Mouse (Mus musculus) granulocyte monocyte progenitor cell, adult 5-6 weeks (primary cell): ENCODE measurements around the gene Hamp2. TPM values are rescaled to one million over a fixed set of nuclear protein-coding genes. Genes with fewer than 3 reads are reported as not detected.
"Not testable (repeated sequence)": the region's sequence is repeated elsewhere in the genome, so short reads cannot be mapped to it uniquely, and the experiment has no call there.

Experiments
- ATAC-seq: replicated peaks from 2 replicates; pipeline ENCODE4 v1.8.0; 2016; ENCODE audit warnings: mild to moderate bottlenecking, moderate TSS enrichment, inconsistent platforms; ENCODE audit not compliant: poor library complexity, severe bottlenecking
- total RNA-seq, 2 experiments: library from RNA; stranded (forward) in 1 of 2; stranded (reverse) in 1 of 2; fragments of 200-712, 200-1000 nt in 1 of 2; fragments of >200 nt in 1 of 2; fragmentation: Nextera tagmentation in 1 of 2; gene quantifications; 2 replicates each; pipeline ENCODE4 v1.2.3; 2014 to 2017

The Hamp2 gene
- not detected in 2 replicates for total RNA-seq (2014; fragmentation: Nextera tagmentation)
- not detected in 2 replicates for total RNA-seq (2017)

DNA sequence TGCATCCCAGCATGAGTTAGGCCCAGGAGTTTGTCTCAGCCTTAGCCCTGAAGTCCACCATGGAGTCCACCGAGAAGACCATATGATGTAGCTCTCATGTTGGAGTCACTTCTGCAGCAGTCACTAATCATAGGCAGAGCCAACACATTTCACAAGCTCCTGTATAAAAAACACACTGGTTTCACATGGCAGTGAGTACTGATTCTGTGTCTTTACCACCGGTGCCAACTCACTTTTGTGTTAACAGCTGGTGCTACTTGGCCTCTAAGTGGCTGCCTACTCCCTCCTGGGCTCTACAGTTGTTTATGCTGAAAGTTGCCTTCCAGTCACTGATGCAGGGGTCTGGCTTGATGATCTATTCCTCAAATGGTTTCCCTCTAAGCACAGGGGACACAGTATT is at the start of gene Hamp2:
Hamp2 (minus strand) TSS at position 101 of the 400 bp plus-strand sequence.
- not testable (repeated sequence) for ATAC-seq

DNA sequence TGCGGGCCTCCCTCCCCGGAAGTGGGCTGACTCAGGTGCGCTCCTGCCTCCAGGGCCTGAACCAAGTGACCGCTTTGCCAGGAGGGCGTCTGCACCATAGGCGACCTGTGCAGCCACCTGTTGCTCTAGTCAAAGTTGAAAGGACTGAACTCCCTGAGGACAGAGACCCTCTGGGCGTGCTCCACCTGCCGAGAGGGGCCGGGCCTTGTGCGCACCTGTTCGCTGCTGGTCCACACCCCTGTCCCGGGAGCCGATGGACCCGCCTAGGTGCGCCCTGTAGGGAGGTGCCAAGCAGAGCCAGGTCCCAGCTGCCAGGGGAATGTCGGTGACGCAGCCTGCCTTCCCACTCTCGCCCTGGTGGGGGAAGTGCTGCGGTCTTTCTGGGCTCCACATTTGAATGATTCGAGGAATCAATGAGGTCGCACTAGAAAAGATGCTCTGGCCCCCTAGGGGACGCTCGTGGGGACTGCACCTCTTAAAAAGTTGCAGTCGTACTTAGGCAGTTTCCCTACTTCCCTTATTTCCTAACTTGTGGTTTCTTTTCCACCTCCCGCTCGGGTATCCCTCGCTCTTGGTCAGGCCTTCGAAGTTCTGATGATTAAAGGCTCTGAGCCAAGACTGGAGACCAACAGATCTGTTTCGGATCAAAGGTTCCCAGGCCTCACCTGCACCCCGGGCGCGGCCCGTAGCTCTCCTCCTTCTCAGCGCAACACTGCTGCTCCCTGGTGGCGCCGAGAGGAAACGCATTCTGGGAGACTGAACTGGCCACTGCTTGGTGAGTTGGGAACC is 49.2 kb upstream of the Hamp2 start, which contains the start of gene Fam187b:
Fam187b (plus strand) TSS at position 290 of the 789 bp plus-strand sequence.
- ATAC-seq, result peak; percentile 85

DNA sequence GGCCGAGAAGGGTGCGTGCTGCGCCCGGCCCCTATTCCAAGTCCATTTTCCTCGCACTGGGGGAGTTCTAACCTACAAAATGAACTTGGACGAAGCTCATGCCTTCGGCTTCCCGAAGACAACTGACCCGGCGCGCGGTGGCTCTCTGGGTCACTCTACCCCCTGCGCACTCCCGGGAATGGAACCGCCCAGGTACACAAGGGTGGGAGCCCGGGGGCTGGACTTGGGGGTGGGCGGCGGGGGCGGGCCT is 48.7 kb upstream of the Hamp2 start, which contains the start of gene Lsr:
Lsr (minus strand) TSS at position 214 of the 250 bp plus-strand sequence.
- ATAC-seq, result no peak

DNA sequence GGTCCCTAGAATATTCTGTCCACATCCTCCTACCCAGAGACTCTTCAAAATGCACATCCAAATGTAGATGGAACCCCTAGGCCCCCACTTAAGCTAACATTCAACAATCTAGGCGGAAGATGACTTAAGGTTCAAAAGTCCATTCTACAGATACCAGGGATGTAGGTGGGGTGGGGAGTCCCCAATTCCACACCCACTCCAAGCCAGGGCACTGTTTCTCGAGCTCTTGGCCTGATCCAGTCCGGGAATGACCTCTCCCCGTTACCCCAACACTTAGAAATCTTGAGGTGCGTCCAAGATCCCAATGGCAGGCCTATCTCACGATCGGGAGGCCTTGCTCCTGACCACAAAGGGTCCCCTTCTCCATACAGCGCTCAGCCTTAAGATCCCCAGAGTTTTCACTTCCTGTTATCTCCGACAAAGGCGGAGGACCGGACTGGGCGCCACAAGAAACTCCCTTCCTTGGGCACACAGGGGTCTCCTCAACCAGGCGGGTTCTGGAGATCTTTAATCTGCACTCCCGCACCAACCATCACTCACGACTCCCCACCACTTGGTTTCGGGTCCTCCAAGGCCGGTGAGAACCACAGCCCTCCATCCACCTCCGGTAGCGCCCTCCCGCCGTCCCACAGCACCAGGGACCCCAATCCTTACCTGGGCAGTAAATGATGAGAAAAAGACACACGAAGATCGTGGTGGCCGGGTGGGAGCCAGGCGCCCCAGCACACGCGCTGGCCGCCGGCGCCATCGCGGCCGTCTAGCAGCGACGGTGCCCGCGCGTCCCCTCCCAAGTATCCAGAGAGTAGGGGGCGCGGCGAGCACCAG is 48.2 kb upstream of the Hamp2 start:
- ATAC-seq, result peak; percentile 71

DNA sequence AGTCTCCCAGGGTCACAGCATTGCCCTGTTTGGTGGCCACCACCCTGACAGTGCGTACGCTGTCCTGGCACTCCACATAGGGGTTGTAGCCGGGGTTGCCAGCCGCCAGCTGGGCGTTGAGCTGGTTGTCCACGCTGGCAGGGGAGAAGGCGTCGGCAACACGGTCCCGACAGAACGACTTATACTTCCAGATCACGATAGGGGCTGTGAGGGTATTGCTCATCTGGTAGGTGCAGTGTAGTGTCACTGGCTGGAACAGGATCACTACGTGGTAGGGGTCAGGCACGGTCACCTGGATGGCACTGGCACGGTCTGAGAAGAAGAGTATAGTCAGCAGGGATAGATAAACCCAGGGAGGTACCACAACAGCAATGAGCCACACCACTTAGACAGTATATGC is 47.4 kb upstream of the Hamp2 start:
- no peak for ATAC-seq

DNA sequence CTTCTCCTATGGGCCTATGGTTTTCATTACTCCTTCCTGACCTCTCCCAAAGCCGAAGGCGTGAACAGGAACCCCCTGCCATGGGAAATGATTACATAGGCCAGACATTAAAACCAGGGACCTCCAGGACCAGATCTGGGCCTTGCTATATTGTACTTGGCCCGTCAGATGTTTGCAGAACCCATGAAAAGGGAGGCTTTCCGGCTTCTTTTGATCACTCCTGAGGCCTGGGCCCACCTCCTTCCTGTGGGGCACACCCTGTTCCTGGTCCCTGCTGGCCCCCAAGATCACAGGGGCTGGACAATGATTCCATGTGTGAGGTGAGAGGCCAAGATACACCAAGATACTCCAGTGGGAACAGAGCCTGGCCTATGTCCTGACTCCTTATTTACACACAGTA is 44.7 kb upstream of the Hamp2 start:
- ATAC-seq, result no peak

DNA sequence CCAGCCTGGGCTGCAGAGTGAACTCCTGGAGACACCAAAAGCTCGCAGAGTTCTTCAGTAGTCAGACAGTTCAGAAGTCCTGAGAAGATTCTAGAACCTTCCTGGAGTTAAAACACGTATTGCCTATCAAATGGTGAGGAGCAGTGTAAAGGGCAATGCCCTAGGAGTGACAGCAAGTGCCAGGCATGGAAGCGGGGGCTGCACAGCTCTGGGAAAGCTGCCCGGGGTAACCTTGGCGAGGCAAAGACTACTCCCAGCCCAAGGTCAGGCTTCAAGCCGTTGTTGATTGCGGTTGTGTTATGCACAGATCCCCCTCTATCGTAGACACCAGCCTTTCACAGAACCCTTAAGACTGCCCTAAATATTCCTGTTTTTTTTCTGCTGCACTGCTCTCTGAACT is 44.1 kb upstream of the Hamp2 start:
- ATAC-seq, result no peak

DNA sequence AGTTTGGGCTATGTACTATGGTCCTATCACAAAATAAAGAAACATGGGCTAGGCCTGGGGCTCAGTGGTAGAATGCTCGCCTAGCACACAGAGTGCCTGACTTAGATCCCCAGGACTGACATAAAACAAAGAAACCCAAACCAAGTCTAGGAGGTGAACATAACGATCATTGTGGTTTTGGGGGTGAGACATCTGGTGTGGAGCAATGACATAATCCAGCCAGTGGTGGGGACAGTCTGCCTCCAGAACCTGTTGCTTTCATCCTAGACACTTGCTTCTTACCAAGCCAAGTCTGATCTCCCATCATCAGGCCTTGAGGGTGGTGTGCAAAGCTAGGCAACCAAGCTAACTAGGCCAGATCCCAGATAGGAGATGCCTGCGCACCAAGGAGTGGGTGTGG is 42.2 kb upstream of the Hamp2 start:
- ATAC-seq, result peak; percentile 82

DNA sequence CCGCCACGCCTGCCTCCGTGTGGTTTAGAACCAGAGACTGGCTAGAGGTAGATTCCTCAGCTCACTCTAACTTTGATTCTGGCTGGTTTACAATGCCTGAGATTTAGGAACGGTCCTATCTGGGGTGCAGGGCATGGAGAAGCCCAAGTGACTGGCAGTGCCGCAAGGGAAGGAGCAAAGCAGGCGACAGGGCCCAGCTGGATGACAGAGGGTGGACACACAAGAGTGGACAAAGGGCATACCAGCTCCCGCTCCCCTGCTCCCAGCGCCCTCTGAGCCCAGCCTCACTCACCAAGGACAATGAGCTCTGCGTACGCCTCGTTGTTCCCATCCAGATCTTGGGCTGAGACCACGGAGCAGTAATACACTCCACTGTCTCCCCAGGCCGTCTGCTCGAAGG is 41.2 kb upstream of the Hamp2 start:
- ATAC-seq, result no peak

DNA sequence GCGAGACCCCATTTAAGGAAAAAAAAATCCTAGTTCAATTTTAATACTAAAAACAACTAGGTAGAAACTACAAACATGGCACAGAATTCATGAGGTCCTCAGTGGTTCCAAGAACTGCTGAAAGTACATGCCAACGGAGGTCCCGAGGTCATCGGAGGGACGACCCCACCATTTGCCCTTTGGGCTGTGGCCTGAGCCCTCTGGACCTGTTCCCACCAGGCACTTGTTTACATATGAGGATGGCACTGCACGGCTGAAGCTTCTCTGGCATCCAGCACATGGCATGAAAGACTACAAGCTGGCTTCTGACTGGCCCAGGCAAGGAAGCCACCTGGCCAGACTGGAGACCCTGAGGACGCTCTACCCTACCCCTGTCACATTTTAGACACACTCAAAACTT is 39.9 kb upstream of the Hamp2 start:
- no peak for ATAC-seq

DNA sequence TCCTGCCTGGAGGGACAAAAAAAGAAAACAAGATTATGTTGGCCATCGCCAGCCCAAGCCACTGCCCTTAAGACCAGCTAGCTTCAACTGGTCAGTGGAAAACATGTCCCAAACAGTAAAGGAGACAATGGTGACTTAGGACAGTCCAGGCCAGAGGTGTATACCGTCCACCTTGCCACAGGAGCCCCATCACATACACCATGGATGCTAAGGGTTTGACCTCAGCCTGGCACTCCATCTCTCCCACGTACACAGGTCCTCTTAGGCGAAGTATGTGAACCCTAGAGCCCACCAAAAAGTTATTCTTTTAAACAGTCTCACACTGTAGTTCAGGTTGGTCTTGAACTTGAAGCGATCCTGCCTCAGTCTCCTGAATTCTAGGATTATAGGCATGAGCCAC is 38.4 kb upstream of the Hamp2 start:
- ATAC-seq, result no peak

DNA sequence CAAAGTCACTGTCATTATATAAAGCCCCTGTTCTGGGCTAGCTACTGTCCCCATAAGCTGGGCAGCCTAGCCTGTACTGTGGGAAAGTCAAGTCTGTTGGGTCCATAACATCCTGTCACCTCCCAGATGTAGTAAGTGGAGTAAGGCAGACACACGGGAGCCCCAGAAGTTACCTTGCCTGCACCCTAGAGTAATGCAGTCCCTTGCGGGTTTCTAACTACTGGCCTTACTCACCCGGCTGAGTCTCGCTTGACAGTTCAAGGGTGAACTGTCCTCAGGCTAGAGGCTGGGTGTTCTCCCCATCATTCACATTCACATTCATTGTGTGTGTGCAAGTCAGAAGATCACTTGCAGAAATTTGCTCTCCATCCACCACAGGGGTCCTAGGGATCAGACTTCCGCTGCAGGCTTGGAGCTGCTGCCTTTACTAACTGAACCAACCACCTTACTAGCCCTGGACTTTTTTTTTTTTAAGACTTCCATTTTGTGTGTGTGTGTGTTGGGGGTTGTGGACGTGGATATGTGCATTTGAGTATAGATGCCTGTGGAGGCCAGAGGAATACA is 35.4 kb upstream of the Hamp2 start:
- ATAC-seq, result no peak

DNA sequence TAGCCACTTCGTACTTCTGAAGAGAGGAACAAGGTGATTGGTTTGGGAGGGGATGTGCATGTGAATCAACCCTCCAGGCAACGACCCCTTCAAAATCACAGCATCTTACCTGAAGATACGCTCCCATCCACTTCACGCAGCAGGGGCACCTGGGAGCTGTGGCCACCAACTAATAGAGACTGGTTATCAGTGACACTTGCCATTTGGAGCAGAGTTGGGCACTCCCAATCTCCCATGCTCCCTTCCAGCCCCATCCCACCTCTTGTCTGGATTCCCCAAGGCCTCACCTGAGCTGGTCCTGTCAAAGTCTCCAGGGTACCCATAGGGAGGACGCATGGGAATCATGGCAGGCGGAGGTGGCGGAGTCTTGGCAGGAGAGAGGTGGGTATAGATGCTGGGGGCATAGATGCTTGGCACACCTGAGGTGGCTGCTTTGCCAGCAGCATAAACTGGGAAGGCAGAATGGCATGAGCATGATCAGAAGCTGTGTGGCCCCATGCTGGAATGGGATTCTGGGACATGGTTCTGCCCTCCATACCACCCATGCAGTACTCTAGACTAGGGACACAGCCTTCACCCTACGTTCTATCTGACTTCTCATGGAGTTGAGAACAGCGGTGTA is 34.5 kb upstream of the Hamp2 start:
- no peak for ATAC-seq

DNA sequence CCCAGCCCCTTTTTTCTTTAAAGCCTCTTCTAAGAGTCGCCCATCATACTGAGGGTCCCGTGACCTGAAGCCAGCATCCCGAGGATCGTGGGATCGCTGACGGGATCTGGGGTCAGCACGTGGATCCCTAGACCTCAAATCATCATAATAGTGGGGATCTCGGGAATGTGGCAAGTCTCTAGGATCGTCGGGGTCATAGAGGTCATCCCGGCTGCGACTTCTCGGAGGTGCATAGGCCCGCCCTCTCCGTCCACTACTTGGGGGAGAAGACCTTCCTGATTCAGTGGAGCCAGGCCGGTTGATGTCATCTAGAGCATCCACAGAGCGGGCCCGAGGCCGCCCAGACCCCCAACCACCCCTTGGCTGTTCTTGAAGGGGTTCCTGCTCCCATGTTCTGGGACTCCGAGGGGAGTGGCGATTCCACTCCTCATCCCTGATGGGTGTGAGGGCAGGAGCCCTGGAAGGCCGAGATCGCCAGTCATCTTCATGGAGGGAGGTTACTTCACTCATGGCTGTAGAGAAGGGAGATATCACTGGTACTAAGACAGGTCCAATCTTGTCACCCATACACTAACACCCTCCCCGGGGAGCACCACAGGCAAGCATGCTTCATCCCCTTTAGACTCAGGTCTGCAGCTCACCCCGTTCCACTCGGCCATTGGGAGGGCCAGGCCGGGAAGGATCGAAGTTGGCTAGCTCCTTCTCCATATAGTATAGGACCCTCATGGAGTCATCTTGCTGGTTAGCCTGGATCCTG is 33.8 kb upstream of the Hamp2 start:
- no peak for ATAC-seq

DNA sequence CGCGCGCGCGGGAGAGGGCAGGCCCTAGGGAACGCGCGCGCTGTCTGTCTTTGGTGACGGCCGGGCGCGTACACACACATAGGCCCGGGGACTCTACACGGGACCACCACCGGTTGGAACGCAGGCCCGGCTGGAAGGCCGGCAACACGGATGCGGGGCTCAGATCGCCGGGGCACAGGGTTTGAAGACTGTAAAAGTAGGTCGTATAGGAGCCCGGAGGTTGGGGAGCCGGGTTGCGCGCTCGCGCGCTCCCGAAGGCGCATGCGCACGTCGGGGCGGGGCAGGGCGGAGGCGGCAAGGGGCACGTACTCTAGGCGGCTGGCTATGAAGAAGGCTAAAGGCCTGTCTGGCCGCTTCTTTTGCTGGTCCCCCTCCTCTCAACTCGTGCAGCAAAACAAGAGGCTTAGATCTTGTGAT is 32.9 kb upstream of the Hamp2 start:
- peak; percentile 34 for ATAC-seq

DNA sequence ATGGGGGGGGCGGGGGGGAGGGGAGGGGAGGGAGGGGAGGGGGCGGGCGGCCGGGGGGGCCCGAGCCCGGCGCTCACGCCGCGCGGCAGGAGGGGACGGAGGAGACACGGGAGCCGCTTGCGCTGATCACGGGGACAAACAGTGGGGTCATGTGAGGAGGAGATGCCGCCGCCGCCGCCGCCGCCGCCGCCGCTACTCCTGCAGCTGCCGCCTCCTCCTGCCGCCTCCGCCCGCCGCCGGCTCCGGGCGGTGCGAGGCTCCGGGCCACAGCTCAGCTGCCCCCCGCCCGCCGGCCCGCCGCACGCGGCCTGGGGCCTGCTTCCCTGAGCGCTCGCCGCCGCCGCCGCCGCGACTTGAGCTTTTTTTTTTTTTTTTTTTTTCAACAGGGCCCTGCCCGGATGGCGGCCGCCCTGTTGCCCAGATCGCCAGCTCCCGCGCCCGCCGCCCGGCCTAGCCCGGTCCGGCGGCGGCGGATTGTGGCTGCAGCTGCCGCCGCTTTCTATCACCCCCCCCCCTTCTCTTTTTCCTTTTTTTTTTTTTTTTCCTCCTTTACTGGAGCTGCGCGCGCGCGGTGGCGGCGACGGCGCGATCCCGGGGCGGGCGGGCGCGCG is 32.4 kb upstream of the Hamp2 start, which contains the start of gene Usf2:
Usf2 (minus strand) TSS at position 48 of the 611 bp plus-strand sequence.
- peak; percentile 24 for ATAC-seq

DNA sequence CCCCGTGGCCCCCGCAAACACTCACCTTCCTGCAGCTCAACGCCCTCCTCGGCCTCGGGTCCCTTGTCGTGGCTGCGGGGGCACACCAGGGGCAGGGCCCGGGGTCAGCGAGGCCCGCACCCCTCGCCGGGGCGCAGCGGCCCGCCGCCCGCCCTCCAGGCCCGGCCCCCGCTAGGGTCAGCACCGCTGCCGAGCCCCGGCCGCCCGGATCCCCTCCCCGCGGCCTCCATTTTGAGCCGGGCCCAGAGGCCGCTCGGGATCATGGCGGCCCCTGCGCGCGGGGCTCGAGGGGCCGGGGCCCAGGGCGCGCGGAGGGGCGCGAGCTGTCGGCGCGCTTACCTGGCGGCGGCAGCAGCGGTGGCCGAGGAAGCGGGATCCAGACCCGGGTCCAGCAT is 31.9 kb upstream of the Hamp2 start:
- ATAC-seq, result no peak

DNA sequence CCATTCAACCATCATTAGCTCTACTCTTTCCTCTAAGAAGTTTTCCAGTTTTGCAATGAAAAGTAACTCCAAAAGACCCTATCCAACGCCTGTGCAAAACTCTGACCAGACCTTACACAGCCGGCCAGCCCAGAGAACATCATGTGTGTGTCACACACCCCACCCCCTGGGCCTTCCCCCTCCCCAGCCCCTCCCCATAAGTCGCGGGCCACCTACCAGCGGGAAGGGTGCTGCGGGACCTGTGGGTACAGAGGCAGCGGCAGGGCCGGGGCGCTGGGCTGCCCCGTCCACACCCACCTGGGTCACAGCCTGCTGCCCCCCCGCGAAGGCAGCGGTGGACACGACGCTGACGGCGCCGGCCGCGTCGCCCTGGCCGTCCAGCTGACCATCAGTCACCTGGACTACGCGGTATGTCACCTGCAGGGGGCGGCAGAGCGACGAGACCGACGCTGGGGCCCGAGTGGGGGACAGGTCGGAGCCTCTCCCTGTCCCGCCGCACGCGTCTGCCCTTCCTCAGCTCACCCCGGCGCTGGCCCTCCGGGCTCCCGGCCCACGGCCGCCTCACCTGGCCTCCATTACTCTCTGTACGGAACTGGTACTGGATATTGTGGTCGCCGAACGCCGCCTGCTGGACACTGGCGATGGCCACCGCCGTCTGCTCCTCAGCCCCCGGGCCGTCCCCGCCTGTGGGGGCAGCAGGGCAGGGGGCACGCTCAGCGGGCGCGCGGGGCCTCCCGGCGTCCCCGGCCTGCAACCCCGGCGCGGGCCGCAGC is 31.3 kb upstream of the Hamp2 start:
- ATAC-seq, result peak; percentile 44

DNA sequence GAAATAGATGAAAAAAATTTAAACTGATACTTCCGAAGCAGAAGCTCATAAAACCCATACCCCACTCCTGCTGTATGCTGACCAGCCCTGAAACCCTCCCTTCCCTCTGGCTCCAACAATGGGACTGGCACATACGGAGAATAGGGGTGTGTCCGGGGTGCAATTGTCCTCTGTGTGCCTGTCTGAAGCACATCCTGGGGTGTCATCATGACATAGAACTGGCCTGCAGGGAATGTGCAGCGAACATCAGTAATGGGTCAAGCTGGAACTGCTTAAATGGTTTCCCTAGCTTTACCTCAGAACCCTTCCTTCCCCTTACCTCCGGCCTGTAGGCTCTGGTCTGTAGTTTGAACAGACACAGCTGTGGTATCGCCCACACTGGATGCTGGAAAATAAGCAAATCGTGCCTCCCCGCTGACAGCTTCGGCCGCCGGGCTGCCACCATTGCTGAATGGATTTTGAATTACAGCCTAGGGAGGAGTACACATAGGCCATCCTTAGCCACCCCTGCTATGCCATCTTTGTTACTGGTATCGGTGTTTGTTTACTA is 30.6 kb upstream of the Hamp2 start:
- ATAC-seq, result no peak
